Mouse (Mus musculus): ENCODE data around the gene Abcf2. TPM values are rescaled to one million over a fixed set of nuclear protein-coding genes. Genes with fewer than 3 reads are reported as not detected.
A peak's percentile ranks its signal among the peaks of the same experiment; 100 is the strongest.

The Abcf2 gene
- polyA plus RNA-seq, 1 experiment from 2014 or later: 95.9 TPM

- ATAC-seq: no peak
- Histone ChIP-seq H3K9ac (no peak overlapping the region), H3K36me3 (no peaks in the 10 kb centered on the region), H3K4me1 (0 out of 2 replicates have a peak, but pooled peaks cover 3% of the 10 kb centered on the region), H3K4me2 (no peak overlapping the region), H3K4me3 (no peak overlapping the region), H3K9me3 (replicated peaks) (no peaks in the 10 kb centered on the region), H3K27ac (no peak overlapping the region), H3K27me3 (replicated peaks) (peaks cover 80% of the 10 kb centered on the region)
- 63% methylated on average over 5 of the region's 5 CpGs for WGBS (ENCODE audit: insufficient replicate concordance)
Measured at GRCm38 (mm10) chr5:24536511-24536910, 40.8 kb downstream of the Abcf2 start.

GRCm38 (mm10) chr5:24535731-24536130, 41.5 kb downstream of the Abcf2 start:
- no peak overlapping the region for H3K27ac ChIP-seq
- WGBS (ENCODE audit: insufficient replicate concordance): 68% methylated on average over 3 of the region's 3 CpGs
- no peak overlapping the region for H3K4me2 ChIP-seq
- no peak overlapping the region for H3K9ac ChIP-seq
- ATAC-seq: no peak
- H3K36me3 ChIP-seq: no peaks in the 10 kb centered on the region
- H3K4me1 ChIP-seq: no peaks in the 10 kb centered on the region
- no peaks in the 10 kb centered on the region for H3K9me3 ChIP-seq (replicated peaks)
- peaks cover 80% of the 10 kb centered on the region for H3K27me3 ChIP-seq (replicated peaks)
- no peak overlapping the region for H3K4me3 ChIP-seq

DNA sequence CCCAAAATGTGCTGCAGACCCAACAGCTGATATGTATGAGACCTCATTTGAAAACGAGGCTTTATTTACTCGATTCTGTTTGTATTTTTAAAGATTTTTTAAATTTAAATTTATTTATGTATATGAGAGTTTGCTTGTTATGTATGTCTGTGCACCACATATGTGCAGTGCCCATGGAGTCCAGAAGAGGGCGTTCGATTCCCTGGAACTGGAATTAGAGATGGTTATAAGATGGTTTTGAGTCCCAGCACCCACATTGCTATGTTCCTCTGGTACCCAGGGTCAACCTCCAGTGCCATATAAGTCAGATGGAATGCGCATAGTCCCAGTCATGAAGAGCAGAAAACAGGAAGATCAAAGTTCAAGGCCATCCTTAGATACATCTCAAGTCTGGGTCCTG, 43.0 kb downstream of the Abcf2 start:
- Histone ChIP-seq H3K27ac (no peak overlapping the region), H3K36me3 (no peaks in the 10 kb centered on the region), H3K4me3 (no peak overlapping the region), H3K4me1 (no peaks in the 10 kb centered on the region), H3K27me3 (replicated peaks) (peaks cover 78% of the 10 kb centered on the region), H3K9ac (no peak overlapping the region), H3K9me3 (replicated peaks) (no peaks in the 10 kb centered on the region), H3K4me2 (no peak overlapping the region)
- 31% methylated on average over 5 of the region's 5 CpGs for WGBS (ENCODE audit: insufficient replicate concordance)
- no peak for ATAC-seq

DNA sequence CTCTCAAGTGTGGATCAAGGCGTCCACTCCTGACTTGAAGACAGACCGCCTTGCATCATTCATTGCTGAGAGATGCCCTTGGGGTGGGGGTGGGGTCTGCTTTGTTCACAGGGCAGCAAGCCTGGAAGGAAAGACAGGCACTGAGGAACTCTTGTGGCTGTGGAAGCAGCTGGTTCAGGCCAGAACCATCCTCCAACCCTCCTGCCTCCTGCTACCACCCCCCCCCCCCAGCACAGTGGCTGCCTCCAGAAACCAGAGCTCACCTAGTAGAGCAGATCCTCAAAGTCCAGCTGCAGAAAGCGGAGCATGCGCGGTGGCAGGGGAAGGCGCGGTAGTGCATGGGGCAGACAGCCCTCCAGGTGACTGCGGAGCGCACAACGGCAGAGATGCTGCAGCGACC, 43.9 kb downstream of the Abcf2 start:
- H3K4me1 ChIP-seq: no peaks in the 10 kb centered on the region
- H3K36me3 ChIP-seq: no peaks in the 10 kb centered on the region
- H3K4me3 ChIP-seq: no peak overlapping the region
- H3K27ac ChIP-seq: no peak overlapping the region
- WGBS (ENCODE audit: insufficient replicate concordance): 39% methylated on average over 11 of the region's 11 CpGs
- no peaks in the 10 kb centered on the region for H3K9me3 ChIP-seq (replicated peaks)
- peaks cover 85% of the 10 kb centered on the region for H3K27me3 ChIP-seq (replicated peaks)
- ATAC-seq: no peak
- H3K9ac ChIP-seq: no peak overlapping the region
- no peak overlapping the region for H3K4me2 ChIP-seq

DNA sequence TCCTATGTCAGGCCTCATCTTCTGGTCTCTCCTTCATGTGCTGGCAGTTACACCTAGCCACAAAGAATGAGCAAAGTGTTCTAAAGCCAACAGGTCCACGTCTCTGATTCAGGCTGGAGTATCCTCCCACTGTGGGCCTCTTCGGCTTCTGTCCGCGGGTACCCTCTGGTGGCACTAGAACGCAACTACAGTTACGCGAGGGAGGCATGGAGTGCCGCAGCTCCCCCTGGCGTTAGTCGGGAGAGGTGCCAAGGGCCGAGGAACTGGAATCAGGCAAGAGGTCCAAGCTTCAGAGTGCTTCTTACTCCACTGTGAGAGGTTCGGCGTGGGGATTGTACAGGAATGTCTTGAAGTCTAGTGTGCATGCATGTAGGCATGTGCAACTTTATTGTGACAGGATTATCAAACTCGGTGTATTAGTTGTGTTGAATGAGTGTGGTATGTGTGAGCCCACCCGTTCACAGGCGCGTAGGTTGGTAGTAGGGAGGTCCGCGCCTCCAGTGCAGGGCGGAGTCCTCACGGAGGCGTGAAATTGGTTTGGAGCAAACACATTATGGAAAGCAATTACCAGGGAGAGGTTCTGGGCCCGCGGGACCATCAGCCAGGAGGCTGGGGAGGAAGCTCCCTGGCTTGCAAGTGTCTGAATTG, 47.1 kb downstream of the Abcf2 start:
- peak; percentile 50 for ATAC-seq
- WGBS (ENCODE audit: insufficient replicate concordance): 17% methylated on average over 24 of the region's 24 CpGs
- H3K9me3 ChIP-seq (replicated peaks): no peaks in the 10 kb centered on the region
- H3K27me3 ChIP-seq (replicated peaks): peaks cover 93% of the 10 kb centered on the region
- H3K36me3 ChIP-seq: no peaks in the 10 kb centered on the region
- H3K4me2 ChIP-seq: no peak overlapping the region
- no peak overlapping the region for H3K4me3 ChIP-seq
- peaks cover 11% of the 10 kb centered on the region; the same call in 1 of the 2 replicates for H3K4me1 ChIP-seq
- no peak overlapping the region for H3K27ac ChIP-seq
- H3K9ac ChIP-seq: no peak overlapping the region

DNA sequence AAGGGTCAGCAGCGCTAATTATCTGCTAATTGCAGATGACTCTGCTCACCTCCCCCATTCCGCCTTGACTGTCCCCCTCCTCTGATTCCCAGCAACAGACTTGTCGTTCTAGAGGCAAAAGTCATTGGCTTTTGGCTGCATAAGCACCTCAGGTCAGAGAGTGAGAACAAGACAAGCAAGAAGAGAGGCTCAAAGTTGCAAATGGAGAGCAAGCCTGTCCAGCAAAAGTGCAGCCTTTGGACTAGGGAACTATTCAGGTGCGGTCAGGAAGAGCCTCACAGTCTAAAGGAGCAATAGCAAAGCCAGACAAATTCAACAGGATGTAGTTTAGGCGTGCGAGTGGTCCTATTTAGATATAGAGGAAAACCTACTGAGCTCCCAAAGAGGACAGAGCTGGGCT, 49.5 kb downstream of the Abcf2 start:
- Histone ChIP-seq H3K36me3 (no peaks in the 10 kb centered on the region), H3K9ac (no peak overlapping the region), H3K9me3 (replicated peaks) (no peaks in the 10 kb centered on the region), H3K27me3 (replicated peaks) (peaks cover 98% of the 10 kb centered on the region), H3K27ac (no peak overlapping the region), H3K4me3 (no peak overlapping the region), H3K4me1 (peaks cover 11% of the 10 kb centered on the region; the same call in 1 of the 2 replicates), H3K4me2 (no peak overlapping the region)
- WGBS (ENCODE audit: insufficient replicate concordance): 14% methylated on average over 6 of the region's 6 CpGs
- ATAC-seq: no peak

- no peaks in the 10 kb centered on the region for H3K9me3 ChIP-seq (replicated peaks)
- H3K4me2 ChIP-seq: peak within 1 kb of the TSS; percentile 63
- H3K27me3 ChIP-seq (replicated peaks): peaks cover 98% of the 10 kb centered on the region
- no peak for ATAC-seq
- peak within 1 kb of the TSS; percentile 42 for H3K4me3 ChIP-seq
- H3K27ac ChIP-seq: no peak within 1 kb of the TSS
- no peak within 1 kb of the TSS for H3K9ac ChIP-seq
- H3K4me1 ChIP-seq: peaks cover 11% of the 10 kb centered on the region; the same call in 1 of the 2 replicates
- under 1% methylated on average over 48 of the region's 49 CpGs for WGBS (ENCODE audit: insufficient replicate concordance)
- no peaks in the 10 kb centered on the region for H3K36me3 ChIP-seq
Measured at GRCm38 (mm10) chr5:24526889-24527230, 50.4 kb downstream of the Abcf2 start, which contains the start of gene Gbx1. Gene Gbx1, minus strand, starts transcription at chr5:24527202.

DNA sequence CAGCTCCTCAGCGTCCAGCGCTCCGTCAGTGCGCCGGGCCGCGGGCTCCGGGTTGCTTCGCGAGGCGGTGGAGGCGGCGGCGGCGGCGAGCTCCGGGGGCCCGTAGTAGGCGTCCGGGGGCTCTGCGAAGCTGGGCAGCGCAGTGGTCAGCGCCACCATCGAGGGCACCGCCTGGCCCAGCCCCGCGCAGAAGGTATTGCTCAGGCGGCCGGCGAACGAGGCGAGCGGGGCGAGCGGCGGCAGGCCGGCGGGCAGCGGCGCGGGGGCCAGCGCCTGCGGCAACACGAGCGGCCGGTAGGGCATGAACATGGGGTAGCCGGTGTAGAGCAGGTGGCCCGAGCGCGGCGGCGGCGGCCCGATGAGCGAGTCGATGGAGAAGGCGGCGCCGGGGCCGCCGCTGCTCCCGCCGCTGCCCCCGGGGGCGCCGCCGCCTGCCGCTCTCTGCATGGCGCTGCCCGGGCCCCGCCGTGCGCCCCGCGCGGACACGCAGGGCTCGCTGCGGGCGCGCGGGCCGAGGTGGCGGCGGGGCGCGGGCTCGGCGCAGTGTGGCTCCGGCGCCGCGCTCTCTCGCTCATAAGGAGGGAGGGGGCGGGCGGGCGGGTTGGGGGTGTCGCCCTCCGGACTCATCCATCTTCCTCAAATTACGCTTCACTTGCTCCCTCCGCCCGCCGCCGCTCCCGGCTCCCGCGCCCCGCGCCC, 50.9 kb downstream of the Abcf2 start:
- no peak overlapping the region for H3K27ac ChIP-seq
- H3K9me3 ChIP-seq (replicated peaks): no peaks in the 10 kb centered on the region
- H3K9ac ChIP-seq: no peak overlapping the region
- peaks cover 98% of the 10 kb centered on the region for H3K27me3 ChIP-seq (replicated peaks)
- under 1% methylated on average over 83 of the region's 109 CpGs for WGBS (ENCODE audit: insufficient replicate concordance)
- ATAC-seq: no peak
- peak overlapping the region; percentile 42 for H3K4me3 ChIP-seq
- peaks cover 11% of the 10 kb centered on the region; the same call in 1 of the 2 replicates for H3K4me1 ChIP-seq
- H3K4me2 ChIP-seq: peak overlapping the region; percentile 63
- no peaks in the 10 kb centered on the region for H3K36me3 ChIP-seq

- Histone ChIP-seq H3K27ac (no peak overlapping the region), H3K27me3 (replicated peaks) (peaks cover 96% of the 10 kb centered on the region), H3K9me3 (replicated peaks) (no peaks in the 10 kb centered on the region), H3K9ac (no peak overlapping the region), H3K4me3 (peak overlapping the region; percentile 42), H3K36me3 (no peaks in the 10 kb centered on the region), H3K4me1 (peaks cover 11% of the 10 kb centered on the region; the same call in 1 of the 2 replicates), H3K4me2 (peak overlapping the region; percentile 63)
- ATAC-seq: no peak
- WGBS (ENCODE audit: insufficient replicate concordance): 6% methylated on average over 34 of the region's 34 CpGs
Measured at GRCm38 (mm10) chr5:24525360-24526189, 51.7 kb downstream of the Abcf2 start.

DNA sequence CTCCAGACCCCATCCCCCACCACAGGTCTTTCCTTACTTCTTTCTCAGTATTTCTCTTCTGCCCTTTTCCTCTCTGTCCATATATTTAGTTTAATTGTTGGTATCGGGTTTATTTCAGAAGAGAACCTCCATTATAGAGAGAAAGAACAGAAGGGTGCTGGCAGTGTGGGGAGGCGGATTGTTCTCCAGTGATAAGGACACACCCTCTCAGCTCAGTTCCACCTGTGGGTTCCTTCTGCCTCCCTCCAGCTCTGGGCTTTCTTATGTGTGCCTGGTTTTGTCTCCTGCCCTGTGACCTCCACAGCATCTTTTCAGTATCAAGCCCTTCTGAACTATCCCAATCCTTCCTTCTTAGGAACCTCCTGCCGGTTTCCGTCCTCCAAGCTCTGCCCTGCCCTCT, 52.7 kb downstream of the Abcf2 start:
- no peaks in the 10 kb centered on the region for H3K36me3 ChIP-seq
- ATAC-seq: no peak
- H3K9me3 ChIP-seq (replicated peaks): no peaks in the 10 kb centered on the region
- no peak overlapping the region for H3K4me3 ChIP-seq
- H3K27ac ChIP-seq: no peak overlapping the region
- peaks cover 98% of the 10 kb centered on the region for H3K27me3 ChIP-seq (replicated peaks)
- no peak overlapping the region for H3K9ac ChIP-seq
- peaks cover 11% of the 10 kb centered on the region; the same call in 1 of the 2 replicates for H3K4me1 ChIP-seq
- no peak overlapping the region for H3K4me2 ChIP-seq
- WGBS (ENCODE audit: insufficient replicate concordance): 9% methylated on average over 4 of the region's 4 CpGs

DNA sequence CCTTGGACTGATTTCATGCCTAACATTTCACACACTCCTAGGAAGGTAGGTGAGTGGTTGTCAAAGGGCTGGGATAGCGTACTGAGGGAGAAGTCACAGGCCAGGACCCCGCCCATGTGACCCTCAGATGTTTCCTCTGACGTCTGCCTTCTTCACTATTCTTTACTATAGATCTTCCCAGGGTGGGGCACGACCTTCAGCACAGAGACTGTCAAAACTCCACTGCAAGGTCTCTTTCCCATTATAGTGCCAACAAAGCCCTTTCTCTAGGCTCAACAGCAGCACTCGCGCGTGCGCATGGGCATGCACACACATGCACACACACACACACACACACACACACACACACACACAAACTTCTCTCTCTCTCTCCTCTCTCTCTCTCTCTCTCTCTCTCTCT, 53.5 kb downstream of the Abcf2 start:
- no peaks in the 10 kb centered on the region for H3K9me3 ChIP-seq (replicated peaks)
- peaks cover 11% of the 10 kb centered on the region; the same call in 1 of the 2 replicates for H3K4me1 ChIP-seq
- H3K27me3 ChIP-seq (replicated peaks): peaks cover 96% of the 10 kb centered on the region
- ATAC-seq: no peak
- 47% methylated on average over 8 of the region's 8 CpGs for WGBS (ENCODE audit: insufficient replicate concordance)
- no peak overlapping the region for H3K9ac ChIP-seq
- no peak overlapping the region for H3K4me2 ChIP-seq
- H3K4me3 ChIP-seq: no peak overlapping the region
- H3K27ac ChIP-seq: no peak overlapping the region
- no peaks in the 10 kb centered on the region for H3K36me3 ChIP-seq

DNA sequence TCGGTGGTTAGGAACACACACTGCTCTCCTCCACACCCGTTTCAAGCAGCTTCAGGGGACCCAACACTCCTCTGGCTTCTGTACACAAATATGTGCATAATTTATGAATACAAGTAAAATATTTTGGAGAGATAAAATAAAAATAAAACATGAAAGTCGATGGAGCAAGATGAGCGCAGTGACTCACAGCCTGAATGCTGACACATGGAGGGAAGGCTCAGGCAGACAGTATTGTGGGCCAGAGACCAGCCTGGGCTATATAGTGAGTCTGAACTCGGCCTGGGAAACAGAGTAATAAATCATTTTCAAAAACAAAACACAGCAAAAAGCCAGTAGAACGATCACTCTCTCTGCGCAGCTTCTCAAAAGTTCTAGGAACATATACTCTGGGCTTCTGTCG, 55.9 kb downstream of the Abcf2 start:
- Histone ChIP-seq H3K27me3 (replicated peaks) (peaks cover 96% of the 10 kb centered on the region), H3K4me1 (0 out of 2 replicates have a peak, but pooled peaks cover 5% of the 10 kb centered on the region), H3K36me3 (no peaks in the 10 kb centered on the region), H3K9me3 (replicated peaks) (no peaks in the 10 kb centered on the region), H3K4me2 (no peak overlapping the region), H3K27ac (no peak overlapping the region), H3K9ac (no peak overlapping the region), H3K4me3 (no peak overlapping the region)
- no peak for ATAC-seq
- 50% methylated on average over 8 of the region's 8 CpGs for WGBS (ENCODE audit: insufficient replicate concordance)
